In the genomic region with DNA sequence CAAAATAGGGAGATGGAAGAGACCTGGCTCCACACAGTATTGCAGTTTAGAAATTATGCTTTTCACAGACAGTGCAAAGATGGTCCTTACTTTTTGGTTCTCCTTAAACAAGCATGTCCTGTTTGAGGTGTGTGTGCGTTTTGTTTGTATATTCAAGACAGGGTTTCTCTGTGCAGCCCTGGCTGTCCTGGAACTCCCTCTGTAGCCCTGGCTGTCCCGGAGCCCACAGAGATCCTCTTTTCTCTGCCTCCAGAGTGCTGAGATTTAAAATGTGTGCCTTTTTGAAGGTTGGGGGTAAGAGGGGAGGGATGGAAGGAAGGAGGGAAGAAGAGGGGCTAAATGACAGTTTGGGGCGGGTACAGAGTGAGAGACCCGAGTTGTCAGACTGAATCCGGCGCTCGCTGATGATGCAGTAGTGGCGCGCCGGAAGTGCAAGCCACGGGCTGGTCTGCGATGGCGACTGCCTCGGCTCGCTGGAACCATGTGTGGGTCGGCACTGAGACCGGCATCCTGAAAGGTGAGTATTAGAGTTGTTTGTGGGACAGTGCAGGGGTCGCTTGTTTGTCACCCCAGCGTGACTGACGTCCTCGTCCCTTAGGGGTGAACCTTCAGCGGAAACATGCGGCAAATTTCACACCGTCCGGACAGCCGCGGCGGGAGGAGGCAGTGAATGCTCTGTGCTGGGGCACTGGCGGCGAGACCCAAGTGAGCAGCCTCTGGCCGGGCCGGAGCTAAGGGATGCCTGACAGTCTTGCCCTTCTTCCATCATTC, we compare ENCODE assay signal across 8 mouse cellular contexts. TPM values are rescaled to one million over a fixed set of nuclear protein-coding genes. Genes with fewer than 3 reads are reported as not detected.
DNase-seq lines count a peak whose midpoint lies in the region; ATAC-seq lines count a peak whose summit lies in the region.

A gene (plus strand): TSS at position 439 of the 771 bp plus-strand sequence.

- no peaks in the 10 kb centered on the region for H3K9me3 ChIP-seq in forebrain, embryonic 10.5 days
- H3K9me3 ChIP-seq in heart, embryonic 14.5 days (ENCODE audit: control insufficient read depth, low read length): no peaks in the 10 kb centered on the region
- no peaks in the 10 kb centered on the region; the same call in 1 of the 2 replicates for H3K9me3 ChIP-seq in liver, embryonic 12.5 days (replicated peaks)

- DNase-seq in c-Kit-positive CD71-negative TER-119-negative erythroid progenitor cells, embryonic 14.5 days (ENCODE audit: low read depth): peak; percentile 91
- DNase-seq in forebrain, embryonic 10.5 days (ENCODE audit: extremely low spot score, low spot score): peak; percentile 90
- peak; percentile 95 for DNase-seq in kidney, postnatal 14 days
- peak; percentile 92 for DNase-seq in naive thymus-derived CD4-positive, alpha-beta T cell, adult 2 months (ENCODE audit: low read depth)
- peak; percentile 91 for DNase-seq in splenic B cell, adult 2 months (ENCODE audit: low read depth, low spot score)

- H3K4me1 ChIP-seq in forebrain, embryonic 10.5 days: peaks cover 24% of the 10 kb centered on the region
- H3K4me1 ChIP-seq in heart, embryonic 14.5 days (ENCODE audit: control insufficient read depth in 2 of 2, insufficient read depth in 2 of 2, low read length in 2 of 2): peaks cover 1 to 11% of the 10 kb centered on the region in 2 experiments; a peak in 3 of 4 replicates
- H3K4me1 ChIP-seq in liver, embryonic 12.5 days: peaks cover 24% of the 10 kb centered on the region

- H3K4me2 ChIP-seq in heart, embryonic 14.5 days (ENCODE audit: low read length): peak within 1 kb of the TSS; percentile 95
- H3K4me2 ChIP-seq in liver, embryonic 12.5 days: peak within 1 kb of the TSS; percentile 92

- under 1% methylated on average over 32 of the region's 32 CpGs for WGBS in forebrain, embryonic 10.5 days
- 1% methylated on average over 32 of the region's 32 CpGs for WGBS in heart, embryonic 14.5 days
- WGBS in liver, embryonic 12.5 days (ENCODE audit: insufficient replicate concordance): under 1% methylated on average over 32 of the region's 32 CpGs

- H3K27me3 ChIP-seq in forebrain, embryonic 10.5 days (ENCODE audit: poor library complexity, severe bottlenecking): no peaks in the 10 kb centered on the region
- H3K27me3 ChIP-seq in heart, embryonic 14.5 days (ENCODE audit: control insufficient read depth, insufficient read depth, low read length): no peaks in the 10 kb centered on the region
- H3K27me3 ChIP-seq in liver, embryonic 12.5 days (replicated peaks): 0 out of 2 replicates have a peak, but pooled peaks cover 5% of the 10 kb centered on the region
- H3K27me3 ChIP-seq in splenic B cell, adult 2 months (ENCODE audit: control insufficient read depth, insufficient read depth, low read length, poor library complexity, severe bottlenecking): no peaks in the 10 kb centered on the region

- peaks cover 36% of the 10 kb centered on the region for H3K36me3 ChIP-seq in forebrain, embryonic 10.5 days (replicated peaks)
- peaks cover 32% of the 10 kb centered on the region for H3K36me3 ChIP-seq in heart, embryonic 14.5 days (ENCODE audit: control insufficient read depth, insufficient read depth, low read length)
- H3K36me3 ChIP-seq in liver, embryonic 12.5 days: peaks cover 37% of the 10 kb centered on the region
- H3K36me3 ChIP-seq in splenic B cell, adult 2 months (ENCODE audit: control insufficient read depth, insufficient read depth, low read length, poor library complexity, severe bottlenecking): peaks cover 13% of the 10 kb centered on the region; the same call in 1 of the 2 replicates

- H3K9ac ChIP-seq in heart, embryonic 14.5 days (ENCODE audit: low read length): peak within 1 kb of the TSS; percentile 87
- peak within 1 kb of the TSS; percentile 83 for H3K9ac ChIP-seq in liver, embryonic 12.5 days

- peak within 1 kb of the TSS; percentile 88 for H3K4me3 ChIP-seq in forebrain, embryonic 10.5 days
- peak within 1 kb of the TSS; percentile 65 to 93 for H3K4me3 ChIP-seq in heart, embryonic 14.5 days (ENCODE audit: control insufficient read depth in 1 of 2, insufficient read depth in 1 of 2, low read depth in 1 of 2, low read length in 2 of 2)
- peak within 1 kb of the TSS; percentile 92 for H3K4me3 ChIP-seq in liver, embryonic 12.5 days

- peak within 1 kb of the TSS; percentile 88 for H3K27ac ChIP-seq in forebrain, embryonic 10.5 days
- H3K27ac ChIP-seq in heart, embryonic 14.5 days (replicated peaks in 1 of 2; ENCODE audit: control insufficient read depth in 1 of 2, insufficient read depth in 1 of 2, low read depth in 2 of 2, low read length in 2 of 2): peak within 1 kb of the TSS; percentile 42 to 76
- peak within 1 kb of the TSS; percentile 74 for H3K27ac ChIP-seq in liver, embryonic 12.5 days

- ATAC-seq in CD4-positive, CD25-positive, alpha-beta regulatory T cell, adult 4 months: peak; percentile 97
- ATAC-seq in heart, embryonic 14.5 days (ENCODE audit: insufficient number of reproducible peaks, insufficient read depth, low FRiP score, low read depth): peak; percentile 84
- peak; percentile 89 for ATAC-seq in liver, embryonic 12.5 days

RNA-seq across cellular contexts. Expression of the gene that starts here (rescaled TPM):
- 10 to 100 TPM; 72.5 to 92.2 TPM for polyA plus RNA-seq in CD4-positive, CD25-positive, alpha-beta regulatory T cell, adult 4 months (2017; shearing (Covaris generic))
- polyA plus RNA-seq in forebrain, embryonic 10.5 days (2016; fragmentation: Nextera tagmentation; extraction: Ambion mirVana): 120 and 126 TPM in 2 replicates
- polyA plus RNA-seq in heart, embryonic 14.5 days (2014; fragmentation: Nextera tagmentation; extraction: Ambion mirVana): 49.7 and 50.5 TPM in 2 replicates
- 87.1 and 95.9 TPM in 2 replicates for polyA plus RNA-seq in liver, embryonic 12.5 days (2016; fragmentation: Nextera tagmentation; extraction: Ambion mirVana)

Comparison
In these comparisons a context has a peak if more than half of its experiments do, and no peak if none do; other contexts are left out.
1. Peak in every context shown above with its lines: DNase-seq, ATAC-seq, H3K4me3 ChIP-seq and H3K27ac ChIP-seq.